Mouse (Mus musculus): ENCODE measurements around the gene Grid2. TPM values are rescaled to one million over a fixed set of nuclear protein-coding genes. Genes with fewer than 3 reads are reported as not detected.

Gene Grid2
- polyA plus RNA-seq, 1 experiment, result not detected

GRCm38 (mm10) chr6:64136275-64136674 is 880.6 kb downstream of the Grid2 start:
- WGBS, result 76% methylated on average over 9 of the region's 9 CpGs
- no peak for TF ChIP-seq POLR2A (IDR thresholded peaks at IDR 0.05; ENCODE audit: borderline replicate concordance, control insufficient read depth, low read depth, low read length)
- TF ChIP-seq CTCF (IDR thresholded peaks at IDR 0.05; ENCODE audit: control insufficient read depth, insufficient read depth, low read length), result no peak
- H3K27ac ChIP-seq (ENCODE audit: control insufficient read depth, insufficient read depth, low read depth, low read length, poor library complexity), result no peak overlapping the region
- no peak overlapping the region for H3K4me3 ChIP-seq (replicated peaks; ENCODE audit: control insufficient read depth, low read depth, low read length)
- H3K4me1 ChIP-seq (ENCODE audit: control insufficient read depth, insufficient read depth, low read length), result no peaks in the 10 kb centered on the region

DNA sequence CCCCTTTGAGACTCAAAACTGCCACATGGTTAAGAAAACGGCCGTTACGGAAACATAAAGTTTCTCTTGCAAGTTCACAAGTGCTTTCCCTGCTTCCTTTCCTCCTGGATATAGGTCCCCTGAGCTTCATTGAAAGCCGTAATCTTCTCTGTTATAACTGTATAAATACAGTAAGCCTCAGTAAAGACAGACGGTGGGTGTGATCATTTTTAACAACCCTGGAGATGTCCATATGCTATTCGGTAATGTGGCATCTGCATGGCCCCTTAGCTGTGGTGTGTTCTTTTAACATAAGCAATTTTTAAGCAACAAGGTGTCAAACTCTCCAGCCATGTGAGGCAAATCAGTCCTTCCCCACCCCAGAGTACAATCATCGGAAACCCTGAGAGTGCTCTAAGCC is 892.9 kb downstream of the Grid2 start:
- Histone ChIP-seq H3K4me3 (replicated peaks; ENCODE audit: control insufficient read depth, low read depth, low read length) (no peak overlapping the region), H3K4me1 (ENCODE audit: control insufficient read depth, insufficient read depth, low read length) (no peaks in the 10 kb centered on the region), H3K27ac (ENCODE audit: control insufficient read depth, insufficient read depth, low read depth, low read length, poor library complexity) (no peak overlapping the region)
- TF ChIP-seq CTCF (IDR thresholded peaks at IDR 0.05; ENCODE audit: control insufficient read depth, insufficient read depth, low read length) (no peak), POLR2A (IDR thresholded peaks at IDR 0.05; ENCODE audit: borderline replicate concordance, control insufficient read depth, low read depth, low read length) (no peak)
- 86% methylated on average over 7 of the region's 7 CpGs for WGBS

DNA sequence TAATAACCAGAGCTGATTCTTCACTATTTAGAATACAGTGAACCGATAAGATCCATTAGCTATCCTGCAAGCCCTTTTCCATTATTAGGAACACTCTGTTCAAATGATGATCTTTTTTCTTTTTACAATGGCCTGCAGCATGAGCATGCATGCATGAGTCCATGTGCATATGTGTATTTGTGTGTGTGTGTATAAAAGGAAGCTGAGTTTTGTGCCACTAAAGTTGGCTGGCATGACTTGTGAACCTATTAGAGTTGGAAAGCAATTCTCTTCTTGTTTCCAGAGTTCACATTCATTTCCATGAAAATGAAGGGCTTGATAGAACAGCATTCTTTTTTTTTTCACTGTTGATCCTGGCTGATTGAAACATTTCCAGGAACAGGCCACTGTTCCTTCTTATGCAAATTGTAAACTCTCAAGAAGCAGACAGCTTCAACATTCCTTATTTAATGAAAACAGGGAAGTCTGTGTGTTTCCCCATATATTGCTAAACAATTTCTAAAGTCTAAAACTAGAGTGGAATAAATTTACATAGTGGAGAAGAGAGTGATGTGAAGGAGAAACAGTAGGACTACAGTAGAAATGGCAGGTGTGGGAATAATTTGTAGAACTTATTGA is 919.4 kb downstream of the Grid2 start:
- H3K27ac ChIP-seq (ENCODE audit: control insufficient read depth, insufficient read depth, low read depth, low read length, poor library complexity), result no peak overlapping the region
- no peak overlapping the region for H3K4me3 ChIP-seq (replicated peaks; ENCODE audit: control insufficient read depth, low read depth, low read length)
- no peaks in the 10 kb centered on the region for H3K4me1 ChIP-seq (ENCODE audit: control insufficient read depth, insufficient read depth, low read length)
- no peak for TF ChIP-seq POLR2A (IDR thresholded peaks at IDR 0.05; ENCODE audit: borderline replicate concordance, control insufficient read depth, low read depth, low read length)
- 87% methylated on average over 1 of the region's 1 CpGs for WGBS

DNA sequence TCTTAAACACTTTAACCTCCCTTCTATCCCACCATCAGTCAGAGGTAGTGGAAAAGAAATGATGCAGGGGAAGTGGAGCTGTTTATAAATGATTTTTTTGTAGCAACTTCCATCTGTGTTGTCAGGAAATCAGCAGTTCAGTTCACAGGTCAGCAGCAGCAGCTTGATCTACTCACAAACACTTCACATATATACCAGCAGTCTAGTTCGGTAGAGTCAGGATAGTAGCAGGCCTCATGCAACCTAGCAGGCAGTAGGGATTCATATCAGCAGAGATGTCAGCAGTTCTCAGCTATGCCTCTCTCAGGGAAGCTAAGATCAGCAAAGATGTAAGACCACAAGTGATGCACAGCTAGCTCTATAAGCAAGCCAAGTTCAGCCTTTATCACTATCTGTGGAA is 938.0 kb downstream of the Grid2 start:
- Histone ChIP-seq H3K27ac (ENCODE audit: control insufficient read depth, insufficient read depth, low read depth, low read length, poor library complexity) (no peak overlapping the region), H3K4me3 (replicated peaks; ENCODE audit: control insufficient read depth, low read depth, low read length) (no peak overlapping the region), H3K4me1 (ENCODE audit: control insufficient read depth, insufficient read depth, low read length) (no peaks in the 10 kb centered on the region)
- WGBS, result 77% methylated on average over 1 of the region's 1 CpGs
- no peak for TF ChIP-seq CTCF (IDR thresholded peaks at IDR 0.05; ENCODE audit: control insufficient read depth, insufficient read depth, low read length)
- no peak for TF ChIP-seq POLR2A (IDR thresholded peaks at IDR 0.05; ENCODE audit: borderline replicate concordance, control insufficient read depth, low read depth, low read length)

- Histone ChIP-seq H3K27ac (ENCODE audit: control insufficient read depth, insufficient read depth, low read depth, low read length, poor library complexity) (no peak overlapping the region), H3K4me3 (replicated peaks; ENCODE audit: control insufficient read depth, low read depth, low read length) (no peak overlapping the region), H3K4me1 (ENCODE audit: control insufficient read depth, insufficient read depth, low read length) (no peaks in the 10 kb centered on the region)
- no peak for TF ChIP-seq CTCF (IDR thresholded peaks at IDR 0.05; ENCODE audit: control insufficient read depth, insufficient read depth, low read length)
- no peak for TF ChIP-seq POLR2A (IDR thresholded peaks at IDR 0.05; ENCODE audit: borderline replicate concordance, control insufficient read depth, low read depth, low read length)
- WGBS, result 49% methylated on average over 8 of the region's 8 CpGs
These were observed 946.9 kb downstream of the Grid2 start for GRCm38 (mm10) chr6:64202396-64203122.

GRCm38 (mm10) chr6:64236351-64236750 is 980.7 kb downstream of the Grid2 start:
- 54% methylated on average over 3 of the region's 3 CpGs for WGBS
- TF ChIP-seq POLR2A (IDR thresholded peaks at IDR 0.05; ENCODE audit: borderline replicate concordance, control insufficient read depth, low read depth, low read length), result no peak
- TF ChIP-seq CTCF (IDR thresholded peaks at IDR 0.05; ENCODE audit: control insufficient read depth, insufficient read depth, low read length), result no peak
- Histone ChIP-seq H3K4me1 (ENCODE audit: control insufficient read depth, insufficient read depth, low read length) (no peaks in the 10 kb centered on the region), H3K27ac (ENCODE audit: control insufficient read depth, insufficient read depth, low read depth, low read length, poor library complexity) (no peak overlapping the region), H3K4me3 (replicated peaks; ENCODE audit: control insufficient read depth, low read depth, low read length) (no peak overlapping the region)

GRCm38 (mm10) chr6:64240526-64240925 is 984.9 kb downstream of the Grid2 start:
- TF ChIP-seq CTCF (IDR thresholded peaks at IDR 0.05; ENCODE audit: control insufficient read depth, insufficient read depth, low read length), result no peak
- TF ChIP-seq POLR2A (IDR thresholded peaks at IDR 0.05; ENCODE audit: borderline replicate concordance, control insufficient read depth, low read depth, low read length), result no peak
- 67% methylated on average over 1 of the region's 1 CpGs for WGBS
- no peak overlapping the region for H3K27ac ChIP-seq (ENCODE audit: control insufficient read depth, insufficient read depth, low read depth, low read length, poor library complexity)
- no peak overlapping the region for H3K4me3 ChIP-seq (replicated peaks; ENCODE audit: control insufficient read depth, low read depth, low read length)
- no peaks in the 10 kb centered on the region for H3K4me1 ChIP-seq (ENCODE audit: control insufficient read depth, insufficient read depth, low read length)

GRCm38 (mm10) chr6:64245951-64246350 is 990.3 kb downstream of the Grid2 start:
- no peaks in the 10 kb centered on the region for H3K4me1 ChIP-seq (ENCODE audit: control insufficient read depth, insufficient read depth, low read length)
- H3K27ac ChIP-seq (ENCODE audit: control insufficient read depth, insufficient read depth, low read depth, low read length, poor library complexity), result no peak overlapping the region
- TF ChIP-seq CTCF (IDR thresholded peaks at IDR 0.05; ENCODE audit: control insufficient read depth, insufficient read depth, low read length) (no peak), POLR2A (IDR thresholded peaks at IDR 0.05; ENCODE audit: borderline replicate concordance, control insufficient read depth, low read depth, low read length) (no peak)
- 72% methylated on average over 1 of the region's 1 CpGs for WGBS
- no peak overlapping the region for H3K4me3 ChIP-seq (replicated peaks; ENCODE audit: control insufficient read depth, low read depth, low read length)

Data from bone marrow, adult 2 months (tissue).